Mouse (Mus musculus) brain, adult 2 months (tissue): ENCODE results near the gene Cass4.
A peak's percentile ranks its signal among the peaks of the same experiment; 100 is the strongest.

Experiments used
- DNase-seq: peaks from one replicate; pipeline ENCODE4 v3.0.0; 2011; ENCODE audit warnings: low read depth, low spot score

Cass4 gene

GRCm38 (mm10) chr2:172384715-172385114, 8.9 kb upstream of the Cass4 start:
- DNase-seq = no peak

GRCm38 (mm10) chr2:172390341-172390740, 3.3 kb upstream of the Cass4 start:
- DNase-seq = no peak

GRCm38 (mm10) chr2:172392041-172392521, 1.5 kb upstream of the Cass4 start:
- DNase-seq = peak; percentile 91

- DNase-seq = no peak
Measured at GRCm38 (mm10) chr2:172394052-172394392, 428 bp downstream of the Cass4 start.

GRCm38 (mm10) chr2:172394671-172395070, 1.1 kb downstream of the Cass4 start:
- no peak for DNase-seq

GRCm38 (mm10) chr2:172395961-172396360, 2.4 kb downstream of the Cass4 start:
- no peak for DNase-seq

- no peak for DNase-seq
Measured at GRCm38 (mm10) chr2:172399901-172400300, 6.3 kb downstream of the Cass4 start.

- peak; percentile 63 for DNase-seq
Measured at GRCm38 (mm10) chr2:172401116-172401825, 7.7 kb downstream of the Cass4 start.

- DNase-seq = no peak
Measured at GRCm38 (mm10) chr2:172404239-172404638, 10.6 kb downstream of the Cass4 start.

- no peak for DNase-seq
Measured at GRCm38 (mm10) chr2:172405011-172405410, 11.4 kb downstream of the Cass4 start.

GRCm38 (mm10) chr2:172406173-172406572, 12.6 kb downstream of the Cass4 start:
- peak; percentile 5 for DNase-seq

- DNase-seq = no peak
Measured at GRCm38 (mm10) chr2:172407499-172407898, 13.9 kb downstream of the Cass4 start.

- no peak for DNase-seq
Measured at GRCm38 (mm10) chr2:172410686-172411085, 17.1 kb downstream of the Cass4 start.

GRCm38 (mm10) chr2:172411091-172411490, 17.5 kb downstream of the Cass4 start:
- DNase-seq = peak; percentile 62

- DNase-seq = peak; percentile 16
Measured at GRCm38 (mm10) chr2:172412454-172412853, 18.9 kb downstream of the Cass4 start.

- no peak for DNase-seq
Measured at GRCm38 (mm10) chr2:172413273-172413672, 19.7 kb downstream of the Cass4 start.

GRCm38 (mm10) chr2:172413894-172414293, 20.3 kb downstream of the Cass4 start:
- no peak for DNase-seq

- DNase-seq = no peak
Measured at GRCm38 (mm10) chr2:172416218-172416617, 22.6 kb downstream of the Cass4 start.

GRCm38 (mm10) chr2:172416876-172417275, 23.3 kb downstream of the Cass4 start:
- no peak for DNase-seq

GRCm38 (mm10) chr2:172418208-172418607, 24.6 kb downstream of the Cass4 start:
- DNase-seq = no peak

GRCm38 (mm10) chr2:172430609-172431008, 37.0 kb downstream of the Cass4 start:
- peak; percentile 37 for DNase-seq

GRCm38 (mm10) chr2:172433746-172434145, 40.2 kb downstream of the Cass4 start:
- DNase-seq = no peak

- DNase-seq = no peak
Measured at GRCm38 (mm10) chr2:172437371-172437952, 43.9 kb downstream of the Cass4 start.
